Mouse (Mus musculus) heart, embryonic 11.5 days (tissue): ENCODE measurements at regions not wholly inside any gene's neighbourhood (a gene's known extent, or its start where the extent isn't known, plus 50 kb on each side); places are given as distances from the start of the nearest gene placed in this dataset.

Source experiments
- ATAC-seq: fragments of 200-750 bp; cut with Nextera tagmentation; replicated peaks from 2 replicates; pipeline ENCODE4 v1.8.0; 2017; ENCODE audit warnings: moderate library complexity; ENCODE audit not compliant: insufficient number of reproducible peaks, low FRiP score, low TSS enrichment
- H3K27ac ChIP-seq: fragments of 300-500 bp; sonication (generic); 2 replicates; pipeline ENCODE4 v1.5.1; 2014; ENCODE audit warnings: mild to moderate bottlenecking, low read depth, low read length
- H3K27me3 ChIP-seq: fragments of 300-500 bp; sonication (generic); 2 replicates; pipeline ENCODE4 v1.6.1; 2014; ENCODE audit warnings: mild to moderate bottlenecking, low read length, mixed read lengths; ENCODE audit not compliant: control insufficient read depth, insufficient read depth
- H3K36me3 ChIP-seq: fragments of 300-500 bp; sonication (generic); 2 replicates; pipeline ENCODE4 v1.6.1; 2014; ENCODE audit warnings: mild to moderate bottlenecking, low read length, moderate library complexity, mixed read lengths; ENCODE audit not compliant: control insufficient read depth, insufficient read depth
- H3K4me1 ChIP-seq: fragments of 300-500 bp; sonication (generic); 2 replicates; pipeline ENCODE4 v1.6.1; 2014; ENCODE audit warnings: low read length; ENCODE audit not compliant: control insufficient read depth, insufficient read depth
- H3K4me2 ChIP-seq: fragments of 300-500 bp; sonication (generic); 2 replicates; pipeline ENCODE4 v1.6.1; 2014; ENCODE audit warnings: mild to moderate bottlenecking, moderate library complexity
- H3K4me3 ChIP-seq: fragments of 300-500 bp; sonication (generic); 2 replicates; pipeline ENCODE4 v1.5.1; 2014; ENCODE audit warnings: low read depth, low read length
- H3K9ac ChIP-seq: fragments of 300-500 bp; sonication (generic); 2 replicates; pipeline ENCODE4 v1.6.1; 2014; ENCODE audit warnings: mild to moderate bottlenecking, low read depth, low read length, moderate library complexity
- H3K9me3 ChIP-seq: fragments of 300-500 bp; sonication (generic); replicated peaks from 2 replicates; pipeline ENCODE4 v1.6.1; 2016; ENCODE audit warnings: low read length; ENCODE audit not compliant: control insufficient read depth
- WGBS: fragments of 180-500 bp; shearing (Covaris S2); extraction: QIAGEN DNeasy Blood & Tissue Kit; methylation state at CpG from one replicate; pipeline ENCODE4 v1.1.7; 2014; ENCODE audit not compliant: insufficient replicate concordance; 5-methylcytosine and 5-hydroxymethylcytosine counted together

DNA sequence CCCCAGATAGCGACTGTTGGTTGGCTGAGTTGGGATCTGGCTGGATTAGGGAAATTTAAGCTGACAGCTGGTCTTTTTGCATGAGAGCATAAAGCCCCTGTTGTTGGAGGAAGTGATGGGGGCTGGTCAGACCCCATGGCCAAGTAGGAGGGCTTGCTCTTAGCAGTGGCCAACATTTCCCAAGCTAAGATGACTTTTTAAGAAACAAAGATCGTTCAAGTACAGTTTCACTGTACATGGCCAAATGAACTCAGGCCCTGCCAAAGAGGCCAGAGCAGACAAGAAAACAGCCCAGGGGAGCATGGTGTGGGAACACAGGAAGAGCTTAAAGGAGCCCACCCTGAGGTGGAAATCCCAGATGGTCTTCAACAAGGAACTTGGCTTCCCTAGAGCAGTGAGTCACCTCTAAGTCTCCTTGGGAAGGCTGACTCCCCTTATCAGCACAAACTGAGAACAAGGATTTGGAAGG lies 128.0 kb upstream of the Ankrd55 start:
- no peaks in the 10 kb centered on the region for H3K9me3 ChIP-seq
- no peak for ATAC-seq
- no peaks in the 10 kb centered on the region for H3K36me3 ChIP-seq
- H3K27ac ChIP-seq, result peak overlapping the region; percentile 46; the same call in 1 of the 2 replicates
- no peak overlapping the region for H3K9ac ChIP-seq
- no peak overlapping the region for H3K4me2 ChIP-seq
- WGBS, result 56% methylated on average over 2 of the region's 2 CpGs
- H3K4me3 ChIP-seq, result no peak overlapping the region
- no peaks in the 10 kb centered on the region for H3K27me3 ChIP-seq
- H3K4me1 ChIP-seq, result peaks cover 13% of the 10 kb centered on the region

DNA sequence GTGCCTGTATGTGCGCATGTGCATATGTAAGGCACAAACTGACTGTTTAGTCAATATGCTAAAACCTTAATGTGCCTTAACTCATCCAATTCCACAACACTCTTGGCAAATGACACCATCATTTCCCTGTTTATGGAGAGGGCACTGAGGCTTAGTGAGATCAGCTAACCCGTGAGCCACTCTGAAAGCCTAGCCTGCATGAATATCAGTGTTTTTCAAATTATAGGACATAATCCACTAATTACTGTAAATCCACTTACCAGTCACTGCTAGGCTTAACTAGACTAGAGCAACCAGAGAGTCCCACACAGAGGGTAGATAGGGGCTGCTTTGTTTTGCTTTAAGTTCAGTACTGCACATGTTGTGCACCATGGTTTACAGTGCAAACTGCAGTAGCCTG lies 127.5 kb upstream of the Ankrd55 start:
- 77% methylated on average over 2 of the region's 2 CpGs for WGBS

DNA sequence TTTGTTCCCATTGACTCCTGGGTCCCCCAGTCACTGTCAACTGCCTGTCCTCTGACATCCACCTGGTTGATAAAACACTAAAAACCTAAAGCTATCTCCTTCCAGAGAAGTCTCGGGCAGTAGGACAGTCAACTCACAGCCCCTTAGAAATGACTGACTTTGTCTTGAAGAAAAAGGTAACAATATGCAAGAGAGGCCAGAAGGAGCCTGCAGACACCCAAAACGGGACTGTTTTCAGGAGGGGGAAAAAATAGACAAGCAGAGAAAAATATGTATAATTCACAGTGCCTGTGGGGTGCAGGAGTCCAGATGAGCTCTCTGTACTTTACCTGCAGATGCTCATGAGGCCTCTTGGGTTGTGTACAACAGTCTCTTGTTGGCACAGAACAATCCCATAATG lies 126.4 kb upstream of the Ankrd55 start:
- no peak overlapping the region for H3K4me2 ChIP-seq
- H3K4me3 ChIP-seq, result no peak overlapping the region
- ATAC-seq, result no peak
- 84% methylated on average over 2 of the region's 2 CpGs for WGBS
- no peaks in the 10 kb centered on the region for H3K9me3 ChIP-seq
- no peak overlapping the region for H3K27ac ChIP-seq
- no peak overlapping the region for H3K9ac ChIP-seq
- no peaks in the 10 kb centered on the region for H3K36me3 ChIP-seq
- H3K27me3 ChIP-seq, result no peaks in the 10 kb centered on the region
- H3K4me1 ChIP-seq, result peaks cover 13% of the 10 kb centered on the region

More for the DNA sequence above, 127.5 kb upstream of the Ankrd55 start:
- no peak for ATAC-seq
- Histone ChIP-seq H3K9me3 (no peaks in the 10 kb centered on the region), H3K27ac (no peak overlapping the region), H3K4me1 (peaks cover 13% of the 10 kb centered on the region), H3K27me3 (no peaks in the 10 kb centered on the region), H3K9ac (no peak overlapping the region), H3K4me2 (no peak overlapping the region), H3K36me3 (no peaks in the 10 kb centered on the region), H3K4me3 (no peak overlapping the region)

DNA sequence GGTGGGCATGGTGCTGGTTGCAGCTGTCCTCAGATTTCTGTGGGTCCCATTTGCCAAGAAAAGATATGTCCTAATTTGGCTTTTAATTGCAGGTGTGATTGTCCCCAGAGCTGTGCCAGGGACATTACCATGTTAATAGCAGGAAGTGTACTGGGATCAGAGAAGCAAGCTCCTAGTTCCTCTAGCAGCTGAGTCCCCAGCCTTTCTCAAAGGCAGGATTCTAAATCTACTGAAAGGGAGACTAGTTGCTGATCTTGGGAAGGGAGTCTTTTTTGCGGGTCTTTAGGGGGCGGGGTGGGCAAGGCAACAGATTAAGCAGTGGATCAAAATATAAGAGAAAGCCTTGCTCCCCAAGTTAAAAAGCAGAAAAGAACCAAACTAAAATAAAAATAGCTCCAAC lies 122.3 kb upstream of the Ankrd55 start:
- Histone ChIP-seq H3K4me3 (no peak overlapping the region), H3K27ac (no peak overlapping the region), H3K9ac (no peak overlapping the region), H3K4me1 (no peaks in the 10 kb centered on the region), H3K27me3 (no peaks in the 10 kb centered on the region), H3K4me2 (no peak overlapping the region), H3K9me3 (no peaks in the 10 kb centered on the region), H3K36me3 (no peaks in the 10 kb centered on the region)
- WGBS, result 79% methylated on average over 2 of the region's 2 CpGs
- no peak for ATAC-seq

DNA sequence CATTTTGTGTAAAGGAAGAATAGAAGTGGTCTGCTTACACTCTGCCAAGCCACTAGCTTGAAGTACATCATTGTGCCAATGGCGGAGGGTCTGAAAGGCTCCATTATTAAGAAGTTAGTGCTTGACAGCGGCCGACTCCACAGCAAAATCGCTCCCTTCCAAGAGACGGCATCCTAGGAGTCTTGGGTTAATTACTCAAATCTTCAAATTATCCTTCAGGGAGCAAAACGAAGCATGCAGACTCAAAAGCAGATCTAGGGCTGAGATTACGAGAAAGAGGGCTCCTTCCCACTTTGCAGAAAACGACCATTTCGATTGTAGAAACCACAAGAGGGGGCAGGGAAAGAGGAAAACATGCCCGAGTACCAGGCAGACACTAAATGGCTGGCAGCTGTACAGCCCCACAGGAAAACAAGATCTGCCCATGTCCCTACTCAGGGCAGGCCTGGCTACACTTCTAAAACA lies 121.9 kb upstream of the Ankrd55 start:
- no peak for ATAC-seq
- H3K9me3 ChIP-seq, result no peaks in the 10 kb centered on the region
- H3K27ac ChIP-seq, result no peak overlapping the region
- no peaks in the 10 kb centered on the region for H3K36me3 ChIP-seq
- H3K4me2 ChIP-seq, result no peak overlapping the region
- WGBS, result 62% methylated on average over 10 of the region's 10 CpGs
- H3K4me1 ChIP-seq, result no peaks in the 10 kb centered on the region
- H3K27me3 ChIP-seq, result no peaks in the 10 kb centered on the region
- H3K9ac ChIP-seq, result no peak overlapping the region
- H3K4me3 ChIP-seq, result no peak overlapping the region

DNA sequence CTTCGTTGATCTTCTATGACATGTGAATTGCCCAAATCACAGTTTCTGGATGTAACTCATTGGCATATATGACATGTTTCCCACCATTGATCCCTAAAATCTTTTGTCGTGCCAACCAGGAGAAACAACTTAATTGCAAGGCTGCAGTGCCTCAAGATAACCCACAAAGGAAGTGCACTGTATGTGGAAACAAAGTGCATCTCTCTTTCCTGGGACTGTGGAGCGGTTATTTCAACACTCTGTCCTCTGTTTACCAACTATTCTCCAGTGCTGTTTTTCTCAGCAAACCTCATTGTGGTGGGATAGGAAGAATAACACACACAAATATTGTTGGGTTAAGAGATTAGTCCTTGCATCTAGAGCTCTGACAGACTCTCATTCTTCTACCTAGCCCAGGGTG lies 119.8 kb upstream of the Ankrd55 start:
- WGBS, result 79% methylated on average over 3 of the region's 3 CpGs

DNA sequence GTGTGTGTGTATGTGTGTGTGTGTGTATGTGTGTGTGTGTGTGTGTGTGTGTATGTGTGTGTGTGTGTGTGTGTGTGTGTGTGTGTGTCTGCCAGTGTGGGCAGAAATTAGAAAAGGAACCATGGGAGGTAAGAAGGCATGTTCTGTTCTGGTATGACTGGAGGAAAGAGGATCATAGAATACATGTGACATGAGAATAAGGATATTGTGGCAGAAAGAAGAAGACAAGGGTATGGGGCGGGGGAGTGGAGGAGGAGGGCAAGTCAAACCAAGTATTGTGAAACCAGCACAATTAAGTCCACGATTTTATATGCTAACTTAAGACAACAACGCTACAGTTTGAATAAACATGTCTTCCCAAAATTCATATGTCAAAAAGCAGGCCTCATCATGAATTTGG lies 117.4 kb upstream of the Ankrd55 start:
- H3K4me2 ChIP-seq, result no peak overlapping the region
- H3K9me3 ChIP-seq, result no peaks in the 10 kb centered on the region
- no peaks in the 10 kb centered on the region for H3K4me1 ChIP-seq
- no peaks in the 10 kb centered on the region for H3K36me3 ChIP-seq
- H3K9ac ChIP-seq, result no peak overlapping the region
- no peaks in the 10 kb centered on the region for H3K27me3 ChIP-seq
- ATAC-seq, result no peak
- 92% methylated on average over 3 of the region's 3 CpGs for WGBS
- H3K27ac ChIP-seq, result no peak overlapping the region
- no peak overlapping the region for H3K4me3 ChIP-seq

More for the DNA sequence above, 119.8 kb upstream of the Ankrd55 start:
- Histone ChIP-seq H3K4me2 (no peak overlapping the region), H3K27me3 (no peaks in the 10 kb centered on the region), H3K9ac (no peak overlapping the region), H3K27ac (no peak overlapping the region), H3K36me3 (no peaks in the 10 kb centered on the region), H3K9me3 (no peaks in the 10 kb centered on the region), H3K4me3 (no peak overlapping the region), H3K4me1 (no peaks in the 10 kb centered on the region)
- ATAC-seq, result no peak

DNA sequence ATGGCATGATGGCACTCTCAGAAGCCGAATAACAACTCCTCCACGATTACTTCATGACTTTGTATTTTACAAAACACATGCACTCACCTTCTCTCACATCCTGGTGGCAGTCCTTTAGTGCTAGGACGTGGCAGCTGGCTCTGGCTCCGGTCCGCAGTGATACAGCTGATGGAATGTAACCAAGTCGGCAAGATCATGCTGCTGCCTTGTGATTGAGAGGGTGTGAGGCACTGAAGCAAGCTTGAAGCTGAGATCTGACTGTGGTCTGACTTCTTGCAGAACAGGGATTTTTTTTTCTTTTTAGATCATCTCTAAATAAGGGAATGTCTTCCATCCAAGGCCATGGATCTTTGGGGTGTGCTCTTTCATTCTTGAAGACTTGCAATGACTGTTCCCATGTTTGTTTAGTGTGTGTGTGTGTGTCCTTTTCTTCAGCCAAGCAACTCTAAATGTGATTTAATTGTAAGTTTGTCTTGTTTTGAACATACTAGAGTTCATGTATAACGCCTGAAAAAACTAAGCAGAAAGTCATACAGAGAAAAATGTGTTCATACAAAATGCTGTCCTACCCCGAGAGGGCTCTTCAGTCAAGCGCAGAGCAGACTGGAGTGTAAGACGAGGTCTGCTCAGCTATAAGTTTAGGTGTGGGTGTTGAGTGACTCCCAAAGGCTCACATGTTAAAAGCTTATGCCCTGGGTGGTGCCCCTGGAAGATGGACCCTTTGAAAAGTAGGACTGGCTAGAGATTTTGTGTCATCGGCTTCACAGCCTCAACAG lies 116.1 kb upstream of the Ankrd55 start:
- Histone ChIP-seq H3K4me2 (no peak overlapping the region), H3K27ac (no peak overlapping the region), H3K9ac (no peak overlapping the region), H3K4me1 (no peaks in the 10 kb centered on the region), H3K27me3 (no peaks in the 10 kb centered on the region), H3K4me3 (no peak overlapping the region), H3K9me3 (no peaks in the 10 kb centered on the region), H3K36me3 (no peaks in the 10 kb centered on the region)
- no peak for ATAC-seq
- WGBS, result 63% methylated on average over 11 of the region's 11 CpGs

DNA sequence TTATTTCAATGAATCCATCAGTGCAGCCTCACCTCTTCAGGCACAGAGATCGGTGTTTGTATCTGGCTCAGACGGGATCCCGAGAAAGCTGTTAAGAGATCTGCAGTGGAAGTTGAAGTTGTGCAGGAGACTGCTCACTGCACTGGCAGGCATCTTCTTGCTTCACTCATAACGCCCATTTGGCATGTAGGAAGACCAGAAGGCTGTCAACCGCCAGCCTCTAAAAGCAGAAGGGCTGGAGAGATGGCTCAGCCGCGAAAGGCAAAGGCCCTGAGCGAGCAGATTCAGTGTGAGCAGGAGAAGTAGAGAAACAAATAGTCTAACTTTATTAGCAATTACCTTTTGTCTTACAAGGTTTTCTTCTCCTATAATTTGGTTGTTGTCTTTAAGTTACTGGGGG lies 114.3 kb upstream of the Ankrd55 start:
- Histone ChIP-seq H3K9me3 (no peaks in the 10 kb centered on the region), H3K27me3 (no peaks in the 10 kb centered on the region), H3K36me3 (no peaks in the 10 kb centered on the region), H3K4me3 (no peak overlapping the region), H3K4me1 (no peaks in the 10 kb centered on the region), H3K9ac (no peak overlapping the region), H3K4me2 (no peak overlapping the region), H3K27ac (no peak overlapping the region)
- ATAC-seq, result no peak
- 69% methylated on average over 8 of the region's 8 CpGs for whole genome bisulfite sequencing
